Mouse (Mus musculus) liver, adult 2 months (tissue): Measurements from ENCODE around the gene Sumf1.

ENCODE experiments used
- CTCF ChIP-seq: fragments of 200-500 bp; IDR thresholded peaks from 2 replicates; pipeline ENCODE4 v1.5.1; 2011; ENCODE audit warnings: low read depth, low read length, control low read depth
- POLR2A ChIP-seq: fragments of 200-500 bp; IDR thresholded peaks from 2 replicates; pipeline ENCODE4 v1.6.1; 2011; ENCODE audit warnings: low read length, control low read depth; ENCODE audit not compliant: insufficient read depth; ENCODE audit errors: extremely low read depth

- TF ChIP-seq CTCF (no peak), POLR2A (no peak)
These were observed 37.5 kb upstream of the Sumf1 start for GRCm38 (mm10) chr6:108222875-108223274.
